Comparison of ENCODE assay signal across 28 mouse cellular contexts in genomic region chr19:29849924-29850551, GRCm38 (mm10). TPM values are rescaled to one million over a fixed set of nuclear protein-coding genes. Genes with fewer than 3 reads are reported as not detected.
A peak's percentile ranks its signal among the peaks of the same experiment; 100 is the strongest.
DNase-seq lines count a peak whose midpoint lies in the region; ATAC-seq and TF ChIP-seq lines count a peak whose summit lies in the region.
"Had no signal": no experiment of that assay in that cellular context is flagged by ENCODE, and none has a peak within 500 bp of the region (broad histone marks: within the 10 kb centered on the region; RNA-seq: fewer than 3 reads in every experiment).

No protein-coding gene starts in this region.

- H3K27ac ChIP-seq in MEL (ENCODE audit: control insufficient read depth, low read depth, low read length) = peak overlapping the region; percentile 10; the same call in 1 of the 2 replicates
- no peak overlapping the region for H3K27ac ChIP-seq in hindbrain, embryonic 12.5 days
- H3K27ac ChIP-seq: embryonic facial prominence, embryonic 10.5 days; embryonic facial prominence, embryonic 15.5 days; forebrain, embryonic 12.5 days; heart, embryonic 13.5 days; hindbrain, embryonic 13.5 days; liver, embryonic 14.5 days; macrophage had no signal

- H3K4me1 ChIP-seq in MEL (ENCODE audit: control insufficient read depth in 1 of 2, insufficient read depth in 2 of 2, low read length in 2 of 2) = peaks cover 14 to 24% of the 10 kb centered on the region in 2 experiments
- H3K4me1 ChIP-seq in hindbrain, embryonic 12.5 days = no peaks in the 10 kb centered on the region
- H3K4me1 ChIP-seq: heart, embryonic 13.5 days had no signal

- H3K9ac ChIP-seq in MEL (ENCODE audit: control insufficient read depth, low read depth, low read length, poor library complexity, severe bottlenecking) = no peak overlapping the region
- H3K9ac ChIP-seq in hindbrain, embryonic 12.5 days = no peak overlapping the region
- H3K9ac ChIP-seq: embryonic facial prominence, embryonic 15.5 days; heart, embryonic 13.5 days; hindbrain, embryonic 13.5 days; liver, embryonic 14.5 days had no signal

- TF ChIP-seq EP300 in MEL (IDR thresholded peaks at IDR 0.05; ENCODE audit: low read depth in 1 of 2, low read length in 2 of 2) = peak; percentile 80 to 91

- TF ChIP-seq RAD21 in MEL (IDR thresholded peaks at IDR 0.05; ENCODE audit: low read depth, low read length) = no peak

- H3K79me2 ChIP-seq in MEL (ENCODE audit: control insufficient read depth, insufficient read depth, low read length, poor library complexity) (no peaks in the 10 kb centered on the region), myocyte (ENCODE audit: control insufficient read depth, insufficient read depth) (no peaks in the 10 kb centered on the region)

- no peak overlapping the region for H3ac ChIP-seq in myocyte (ENCODE audit: control insufficient read depth, insufficient read length)

- H3K27me3 ChIP-seq in MEL (ENCODE audit: control insufficient read depth in 1 of 2, insufficient read depth in 2 of 2, low read length in 2 of 2) (no peaks in the 10 kb centered on the region), myocyte (ENCODE audit: control insufficient read depth, insufficient read depth, insufficient read length) (no peaks in the 10 kb centered on the region)
- no peaks in the 10 kb centered on the region for H3K27me3 ChIP-seq in hindbrain, embryonic 12.5 days
- H3K27me3 ChIP-seq: embryonic facial prominence, embryonic 15.5 days; heart, embryonic 13.5 days; hindbrain, embryonic 13.5 days had no signal

- H3K4me3 ChIP-seq in MEL (ENCODE audit: control insufficient read depth in 1 of 2, insufficient read depth in 1 of 2, low read depth in 2 of 2, low read length in 2 of 2) = peak overlapping the region in 1 of 2 experiments; percentile 41; a peak in 1 of 4 replicates
- H3K4me3 ChIP-seq in myocyte = no peak overlapping the region
- no peak overlapping the region for H3K4me3 ChIP-seq in hindbrain, embryonic 12.5 days
- H3K4me3 ChIP-seq: embryonic facial prominence, embryonic 10.5 days; embryonic facial prominence, embryonic 15.5 days; forebrain, embryonic 12.5 days; heart, embryonic 13.5 days; hindbrain, embryonic 13.5 days had no signal

- peak; percentile 48 for DNase-seq in heart, adult 11 months
- no peak for DNase-seq in heart, postnatal 10 days
- peak; percentile 90 for DNase-seq in MEL (ENCODE audit: low read depth, low spot score)
- no peak for DNase-seq in adrenal gland, adult (ENCODE audit: inconsistent age in 2 of 2, low spot score in 1 of 2)
- DNase-seq in right cerebral cortex, postnatal 36 days (ENCODE audit: low spot score in 2 of 2) = no peak
- DNase-seq: adrenal gland, postnatal 10 days; cerebellum, adult 18-20 months; cerebellum, postnatal 10 days; gastrocnemius, postnatal 36 days; heart, postnatal 14 days; kidney, adult 11 months; kidney, postnatal 25 days; liver; lung, adult 2 months; lung, postnatal 10 days; midbrain, embryonic 14.5 days; thymus, postnatal 4 days had no signal

- intact Hi-C loops in heart, postnatal 10 days (cut with DNase I) = no loop called here

- H3K4me2 ChIP-seq in myocyte (ENCODE audit: low read depth) = peak overlapping the region; percentile 81
- H3K4me2 ChIP-seq in hindbrain, embryonic 12.5 days (replicated peaks) = no peak overlapping the region
- H3K4me2 ChIP-seq: embryonic facial prominence, embryonic 15.5 days; forebrain, embryonic 12.5 days; heart, embryonic 13.5 days; hindbrain, embryonic 13.5 days had no signal

- ATAC-seq in common myeloid progenitor, adult 5-6 weeks (replicated peaks; ENCODE audit: low read depth, poor library complexity, severe bottlenecking) = peak; percentile 84
- ATAC-seq in hindbrain, embryonic 12.5 days (ENCODE audit: low FRiP score) = no peak

- 86% methylated on average over 11 of the region's 11 CpGs for WGBS in hindbrain, embryonic 12.5 days

- no peaks in the 10 kb centered on the region for H3K9me3 ChIP-seq in MEL (replicated peaks; ENCODE audit: insufficient read depth, low read length)
- H3K9me3 ChIP-seq in hindbrain, embryonic 12.5 days (replicated peaks) = no peaks in the 10 kb centered on the region
- H3K9me3 ChIP-seq: embryonic facial prominence, embryonic 10.5 days; embryonic facial prominence, embryonic 15.5 days; forebrain, embryonic 12.5 days; heart, embryonic 13.5 days; hindbrain, embryonic 13.5 days had no signal

- TF ChIP-seq POLR2A in MEL (IDR thresholded peaks at IDR 0.05; ENCODE audit: control insufficient read depth in 1 of 2, insufficient read depth in 1 of 2, low read depth in 1 of 2, low read length in 2 of 2, poor library complexity in 1 of 2) (no peak), myocyte (IDR thresholded peaks at IDR 0.05; ENCODE audit: insufficient read length, low read depth) (no peak)

- no peak for TF ChIP-seq CTCF in MEL (IDR thresholded peaks at IDR 0.05 in 2 of 3, conservative IDR thresholded peaks at IDR 0.05 in 1 of 3; ENCODE audit: control insufficient read depth in 1 of 3, insufficient read depth in 1 of 3, low read depth in 2 of 3, low read length in 3 of 3, poor library complexity in 1 of 3, severe bottlenecking in 1 of 3)

- peaks cover 0 to 21% of the 10 kb centered on the region in 2 experiments; a peak in 2 of 4 replicates for H3K36me3 ChIP-seq in MEL (ENCODE audit: control insufficient read depth in 1 of 2, insufficient read depth in 2 of 2, low read length in 2 of 2)
- H3K36me3 ChIP-seq in myocyte (ENCODE audit: control insufficient read depth, insufficient read depth) = no peaks in the 10 kb centered on the region
- no peaks in the 10 kb centered on the region for H3K36me3 ChIP-seq in hindbrain, embryonic 12.5 days
- H3K36me3 ChIP-seq: embryonic facial prominence, embryonic 10.5 days; embryonic facial prominence, embryonic 15.5 days; forebrain, embryonic 12.5 days; G1E; heart, embryonic 13.5 days; hindbrain, embryonic 13.5 days had no signal

TF ChIP-seq in MEL, 35 proteins besides CTCF, POLR2A, EP300 and RAD21 (continues in another document):
- TF ChIP-seq MYC (IDR thresholded peaks at IDR 0.05; ENCODE audit: low read depth, low read length) (peak; percentile 84; the same call in 1 of the 2 replicates), TCF12 (IDR thresholded peaks at IDR 0.05; ENCODE audit: low read depth, low read length) (peak; percentile 42; the same call in 1 of the 2 replicates), MAZ (IDR thresholded peaks at IDR 0.05; ENCODE audit: low read depth, low read length) (no peak), SIN3A (IDR thresholded peaks at IDR 0.05; ENCODE audit: low read length) (peak; percentile 72; the same call in 1 of the 2 replicates), KAT2A (conservative IDR thresholded peaks at IDR 0.05; ENCODE audit: low read depth, low read length) (no peak), NRF1 (IDR thresholded peaks at IDR 0.05; ENCODE audit: insufficient read depth, low read depth, low read length, poor library complexity, severe bottlenecking) (no peak), MYB (IDR thresholded peaks at IDR 0.05; ENCODE audit: low read depth, low read length) (no peak), SMC3 (IDR thresholded peaks at IDR 0.05; ENCODE audit: low read depth, low read length) (no peak), ELF1 (IDR thresholded peaks at IDR 0.05; ENCODE audit: low read depth, low read length) (no peak), E2F4 (IDR thresholded peaks at IDR 0.05; ENCODE audit: borderline replicate concordance, low read depth, low read length) (no peak), POLR2AphosphoS5 (IDR thresholded peaks at IDR 0.05; ENCODE audit: borderline replicate concordance, low read depth, low read length) (no peak), ZNF384 (IDR thresholded peaks at IDR 0.05; ENCODE audit: low read depth, low read length) (no peak), HCFC1 (IDR thresholded peaks at IDR 0.05; ENCODE audit: low read depth, low read length) (no peak)

TF ChIP-seq in myocyte, 11 proteins besides CTCF, POLR2A, EP300 and RAD21:
- no peak for TF ChIP-seq MYOD1 (IDR thresholded peaks at IDR 0.05; ENCODE audit: control insufficient read depth in 1 of 3, insufficient read length in 2 of 3, low read depth in 2 of 3)
- no peak for TF ChIP-seq TCF3 (IDR thresholded peaks at IDR 0.05; ENCODE audit: insufficient read length, low read depth)
- no peak for TF ChIP-seq TCF12 (IDR thresholded peaks at IDR 0.05; ENCODE audit: insufficient read depth, poor library complexity, severe bottlenecking)
- no peak for TF ChIP-seq MYOG (IDR thresholded peaks at IDR 0.05; ENCODE audit: control insufficient read depth in 1 of 3, insufficient read depth in 1 of 3, insufficient read length in 2 of 3, low read depth in 2 of 3)
- TF ChIP-seq E2F4 (IDR thresholded peaks at IDR 0.05; ENCODE audit: insufficient read depth) = no peak
- TF ChIP-seq REST (IDR thresholded peaks at IDR 0.05; ENCODE audit: insufficient read depth, insufficient read length) = no peak
- TF ChIP-seq SRF (IDR thresholded peaks at IDR 0.05; ENCODE audit: control insufficient read depth, insufficient read length, low read depth) = no peak

RNA-seq across cellular contexts. Expression of gene Ranbp6, which starts 37.3 kb away (rescaled TPM):
- 10 to 100 TPM; 13.2 to 15.5 TPM for total RNA-seq in heart, postnatal 10 days (2021)
- total RNA-seq in MEL (2012; rRNA removed) = 18.3 and 22.6 TPM in 2 replicates
- polyA plus RNA-seq in MEL (2012; ENCODE audit: insufficient read depth in 1 of 2, insufficient read length in 2 of 2, low read depth in 1 of 2, low replicate concordance in 2 of 2, missing spikeins in 1 of 2) (10 to 100 TPM in 1 of 2 experiments, not detected in 1; 23.7 TPM), myocyte (2012; fragmentation: generic; extraction: Trizol) (2.1 TPM)
- 18.9 and 23.5 TPM in 2 replicates for total RNA-seq in common myeloid progenitor, adult 5-6 weeks (2017)
- polyA plus RNA-seq in hindbrain, embryonic 12.5 days (2016; fragmentation: Nextera tagmentation; extraction: Ambion mirVana) = 41.8 and 45.9 TPM in 2 replicates

RNA-seq across cellular contexts. Expression of gene 9930021J03Rik, which starts 44.2 kb away (rescaled TPM):
- 10 to 100 TPM; 15.3 to 17.5 TPM for total RNA-seq in heart, postnatal 10 days (2021)
- 19.9 and 20.6 TPM in 2 replicates for total RNA-seq in MEL (2012; rRNA removed)
- polyA plus RNA-seq in MEL (2012; ENCODE audit: insufficient read depth in 1 of 2, insufficient read length in 2 of 2, low read depth in 1 of 2, low replicate concordance in 2 of 2, missing spikeins in 1 of 2) = 100 to 1,000 TPM in 1 of 2 experiments, 10 to 100 TPM in 1; 40.9 to 216 TPM
- total RNA-seq in common myeloid progenitor, adult 5-6 weeks (2017) = 13.4 and 22.4 TPM in 2 replicates
- 3.1 TPM for polyA plus RNA-seq in myocyte (2012; fragmentation: generic; extraction: Trizol)
- 8.3 and 8.8 TPM in 2 replicates for polyA plus RNA-seq in hindbrain, embryonic 12.5 days (2016; fragmentation: Nextera tagmentation; extraction: Ambion mirVana)

Comparison
In these comparisons a context has a peak if more than half of its experiments do, and no peak if none do; other contexts are left out.
1. DNase-seq: peak in heart, adult 11 months (single experiment) and MEL (single experiment); none in heart, postnatal 10 days (0 of 2), adrenal gland, adult (0 of 2) and right cerebral cortex, postnatal 36 days (0 of 2).